Mouse (Mus musculus): ENCODE data around the gene Chsy1.

Gene Chsy1

DNA sequence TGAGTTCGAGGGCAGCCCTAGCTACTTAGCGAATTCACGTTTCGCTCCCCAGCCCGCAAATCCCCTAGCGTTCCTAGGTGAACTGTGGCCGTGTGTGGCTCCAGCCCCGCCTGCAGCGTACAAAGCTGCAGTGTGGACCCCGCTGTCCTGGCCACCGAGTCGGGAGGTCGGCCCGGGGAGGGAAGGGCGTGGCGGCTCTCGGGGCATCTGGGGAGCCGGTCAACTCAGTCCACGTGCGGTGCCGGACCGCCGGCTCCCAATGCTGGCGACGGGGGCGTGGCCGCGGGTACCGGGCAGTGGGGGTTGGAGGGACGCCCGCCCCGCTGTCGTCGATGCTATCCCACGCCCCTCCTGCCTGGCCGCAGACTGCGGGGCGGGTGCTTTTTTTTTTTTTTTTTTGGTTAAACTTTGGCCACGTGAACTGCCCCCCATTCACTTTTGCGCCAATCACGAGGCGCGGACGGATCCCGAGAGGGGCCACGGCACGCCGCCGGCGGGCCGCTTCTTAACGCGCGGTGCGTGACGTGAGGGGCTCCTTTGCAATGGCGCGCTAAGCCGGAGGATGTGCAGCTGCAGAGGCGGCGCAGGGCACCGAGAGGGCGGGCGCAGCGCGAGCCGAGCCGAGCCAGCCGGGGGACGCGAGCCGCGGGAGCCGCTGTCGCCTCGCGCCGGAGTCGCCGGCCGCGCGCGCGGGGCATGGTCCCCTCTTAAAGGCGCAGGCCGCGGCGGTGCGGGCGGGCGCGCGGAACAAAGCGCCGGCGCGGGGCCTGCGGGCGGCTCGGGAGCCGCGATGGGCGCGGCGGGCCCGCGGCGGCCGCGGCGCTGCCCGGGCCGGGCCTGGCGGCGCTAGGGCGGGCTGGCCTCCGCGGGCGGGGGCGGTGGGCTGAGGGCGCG lies at the start of gene Chsy1:
Chsy1 (plus strand) TSS at position 555 of the 894 bp plus-strand sequence.
- DNase-seq = peak; percentile 89 to 91

DNA sequence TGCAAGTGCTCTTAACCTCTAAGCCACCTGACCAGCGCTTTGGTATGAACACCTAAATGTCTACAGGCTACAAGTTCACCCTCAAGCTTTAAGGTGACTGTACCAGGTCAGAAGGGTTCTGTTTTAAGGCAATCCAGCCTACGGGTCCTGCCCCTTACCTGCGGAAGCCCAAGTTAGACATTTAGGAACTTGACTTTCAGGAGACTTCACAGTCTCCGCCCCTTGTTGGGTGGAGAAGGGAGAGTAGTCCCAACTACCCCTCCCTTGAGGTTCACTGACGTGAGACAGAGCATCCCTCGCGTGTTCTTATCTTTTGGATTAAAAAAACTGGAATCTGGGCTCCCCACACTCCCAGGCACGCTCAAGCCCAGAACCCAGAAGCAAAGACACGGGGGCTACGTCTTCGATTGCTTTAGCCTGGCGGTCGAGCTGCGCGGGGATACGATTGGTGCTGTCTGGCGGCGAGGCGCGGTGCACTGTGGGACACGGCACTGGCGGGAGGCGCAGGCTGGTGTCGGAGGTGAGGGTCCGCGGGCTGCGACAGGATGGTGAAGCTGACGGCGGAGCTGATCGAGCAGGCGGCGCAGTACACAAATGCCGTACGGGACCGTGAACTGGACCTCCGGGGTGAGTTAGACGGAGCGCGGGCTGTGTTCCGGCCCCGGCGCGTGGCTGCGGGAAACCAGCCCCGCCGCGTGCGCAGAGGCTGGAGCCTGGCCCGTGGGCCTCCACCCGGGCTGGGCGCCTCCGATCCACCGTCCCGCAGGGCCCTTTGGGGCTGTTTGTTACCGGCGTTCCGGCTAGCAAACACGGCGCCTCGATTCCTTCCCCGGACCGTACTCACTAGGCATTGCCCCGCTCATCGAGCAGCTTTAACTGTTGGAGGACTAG lies 49.0 kb upstream of the Chsy1 start:
- DNase-seq = peak; percentile 92

DNA sequence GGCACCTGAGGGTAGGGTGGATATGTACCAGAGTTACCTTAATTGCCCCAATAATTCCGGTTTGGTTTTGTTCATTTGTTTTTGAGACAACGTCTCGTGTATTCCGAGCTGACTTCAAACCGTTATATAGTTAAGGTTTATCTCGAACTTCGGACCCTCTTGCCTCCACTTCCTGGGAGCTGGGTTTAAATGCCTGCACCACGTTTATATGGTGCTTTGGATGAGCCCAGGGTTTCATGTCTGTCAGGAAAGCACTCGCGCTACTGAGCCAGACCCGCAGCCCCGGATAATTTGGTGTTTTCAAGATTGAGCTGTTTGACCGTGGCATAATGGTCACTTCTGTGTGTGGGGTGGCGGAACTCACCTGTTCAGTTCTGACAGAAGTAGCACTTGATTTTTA lies 48.3 kb upstream of the Chsy1 start:
- DNase-seq = no peak

DNA sequence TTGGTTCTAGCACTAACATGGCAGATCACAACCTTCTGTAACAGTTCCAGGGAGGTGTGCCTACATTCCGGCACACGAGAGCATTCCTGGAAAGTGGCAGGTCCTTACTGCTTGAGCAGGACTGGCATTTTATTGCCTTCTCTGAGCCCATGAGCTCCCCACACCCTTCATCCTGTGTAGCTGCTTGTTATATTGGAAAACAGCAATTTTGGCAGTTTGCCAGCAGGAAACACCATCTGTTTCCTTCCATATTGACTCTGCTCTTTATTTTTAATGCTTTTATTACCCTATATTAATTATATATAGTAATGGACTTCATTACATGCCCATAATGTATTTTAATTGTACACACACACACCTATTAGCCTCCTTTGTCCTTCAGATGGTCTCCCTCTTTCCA lies 32.9 kb upstream of the Chsy1 start:
- peak in 1 of 2 experiments; percentile 50 for DNase-seq

DNA sequence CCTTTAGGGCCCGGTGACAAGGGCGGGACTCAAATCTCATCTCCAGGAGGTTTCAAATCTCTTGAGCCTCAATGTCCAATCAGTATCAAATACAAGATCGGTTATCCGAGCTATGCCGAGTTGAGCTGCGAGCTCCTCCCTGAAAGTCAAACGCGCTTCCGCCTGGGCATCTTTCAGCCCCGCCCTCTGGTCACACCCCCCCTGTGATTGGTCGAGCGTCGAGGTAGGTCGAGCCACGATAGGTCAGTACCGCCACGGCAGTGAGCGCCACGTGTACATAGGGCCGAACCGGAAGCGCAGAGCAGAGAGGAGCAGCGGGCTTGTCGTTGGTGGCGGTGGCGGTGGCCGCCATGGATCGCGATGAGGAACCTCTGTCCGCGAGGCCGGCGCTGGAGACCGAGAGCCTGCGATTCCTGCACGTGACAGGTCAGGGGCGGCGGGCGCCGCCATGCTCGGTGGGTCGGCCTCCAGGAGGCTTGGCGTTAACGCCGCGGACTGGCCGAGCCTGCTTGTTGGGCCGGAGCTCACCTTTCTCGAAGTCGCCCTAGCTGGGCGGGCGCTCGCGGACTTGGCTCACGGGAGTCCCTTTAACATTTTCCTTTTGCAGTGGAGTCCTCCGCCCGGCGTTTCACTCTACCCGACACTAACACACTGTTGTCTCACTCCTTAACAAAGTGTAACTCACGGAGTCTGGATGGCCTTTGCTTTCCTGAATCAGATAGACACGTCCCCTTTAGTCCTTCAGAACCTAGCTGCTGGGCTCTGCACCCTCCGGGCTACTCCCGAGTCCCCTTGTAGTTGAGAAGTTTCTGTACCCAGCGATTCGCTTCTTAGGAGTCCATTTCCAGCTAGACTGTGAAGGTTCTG lies 29.7 kb upstream of the Chsy1 start, which contains the start of gene Selenos:
Selenos (plus strand) TSS at position 286 of the 867 bp plus-strand sequence.
- DNase-seq = peak; percentile 95 to 97

DNA sequence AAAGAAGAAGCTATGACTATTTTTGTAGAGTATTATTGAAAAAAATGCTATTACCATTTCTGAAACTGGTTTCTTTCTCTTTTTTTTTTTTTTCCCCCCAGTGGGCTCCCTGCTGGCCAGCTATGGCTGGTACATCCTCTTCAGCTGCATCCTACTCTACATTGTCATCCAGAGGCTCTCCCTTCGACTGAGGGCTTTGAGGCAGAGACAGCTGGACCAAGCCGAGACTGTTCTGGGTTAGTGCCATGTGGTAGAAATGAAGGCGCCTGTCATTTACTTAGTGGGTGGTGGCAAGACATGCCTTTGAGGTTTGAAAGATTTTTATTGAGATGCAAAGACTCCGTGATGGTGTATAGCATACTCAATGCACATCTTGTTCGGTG lies 29.1 kb upstream of the Chsy1 start:
- DNase-seq = peak in 1 of 2 experiments; percentile 33

DNA sequence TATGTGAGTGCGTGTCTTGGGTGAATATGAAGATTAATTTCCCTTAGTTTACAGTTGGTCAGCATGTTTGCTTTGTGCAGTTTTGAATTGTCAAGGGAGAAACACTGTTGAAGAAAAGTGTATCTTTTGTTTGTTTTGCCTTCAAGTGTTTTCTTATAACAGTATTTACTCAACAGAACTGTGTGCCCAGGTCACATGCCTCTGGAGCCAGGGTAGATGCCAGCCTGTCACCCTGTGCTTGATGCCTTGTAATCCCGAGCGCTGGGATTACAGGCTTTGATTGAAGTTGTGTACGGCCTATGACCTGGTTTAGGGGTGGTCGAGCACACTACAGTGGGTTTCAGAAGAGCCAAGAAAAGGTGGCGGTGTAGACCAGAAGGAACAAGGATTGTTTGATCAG lies 25.6 kb upstream of the Chsy1 start:
- no peak for DNase-seq

DNA sequence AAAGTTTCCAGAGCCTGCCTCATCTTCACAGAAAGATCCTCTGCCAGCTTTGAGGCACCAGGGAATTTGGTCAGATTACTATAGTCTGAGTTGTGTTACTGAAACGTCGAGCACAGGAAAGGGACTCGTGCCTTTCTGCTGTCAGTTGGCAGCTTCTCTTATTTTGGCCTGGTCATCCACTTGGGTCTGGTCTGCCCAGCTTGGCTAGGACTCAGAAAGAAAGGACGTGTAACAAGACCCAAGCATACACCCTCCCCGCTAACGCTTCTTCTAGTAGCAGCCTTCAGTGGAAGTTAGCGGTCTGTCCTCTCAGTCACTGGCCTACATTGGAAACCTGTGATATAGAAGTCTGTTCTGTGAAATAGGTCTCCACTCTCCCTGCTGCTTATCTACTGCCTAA lies 24.8 kb upstream of the Chsy1 start:
- no peak for DNase-seq

DNA sequence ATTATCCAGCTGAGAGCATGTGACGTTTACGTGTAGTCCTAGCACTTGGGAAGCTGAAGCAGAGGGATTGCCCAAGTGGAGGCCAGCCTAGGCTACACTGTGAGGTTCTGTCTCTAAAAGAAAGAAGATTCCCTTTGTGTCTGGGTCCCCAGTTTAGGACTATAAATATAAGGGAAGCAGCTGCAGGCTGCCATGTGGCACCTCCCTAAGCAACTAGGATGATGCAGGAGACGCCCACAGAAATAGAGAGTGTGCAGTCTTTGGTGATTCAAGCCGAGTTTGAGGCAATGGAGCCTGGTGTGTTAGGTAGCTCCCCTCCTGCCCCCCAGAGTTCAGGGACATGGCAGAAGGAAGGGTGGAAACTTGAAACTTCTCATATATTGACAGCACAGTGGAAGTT lies 21.7 kb upstream of the Chsy1 start:
- DNase-seq = no peak

DNA sequence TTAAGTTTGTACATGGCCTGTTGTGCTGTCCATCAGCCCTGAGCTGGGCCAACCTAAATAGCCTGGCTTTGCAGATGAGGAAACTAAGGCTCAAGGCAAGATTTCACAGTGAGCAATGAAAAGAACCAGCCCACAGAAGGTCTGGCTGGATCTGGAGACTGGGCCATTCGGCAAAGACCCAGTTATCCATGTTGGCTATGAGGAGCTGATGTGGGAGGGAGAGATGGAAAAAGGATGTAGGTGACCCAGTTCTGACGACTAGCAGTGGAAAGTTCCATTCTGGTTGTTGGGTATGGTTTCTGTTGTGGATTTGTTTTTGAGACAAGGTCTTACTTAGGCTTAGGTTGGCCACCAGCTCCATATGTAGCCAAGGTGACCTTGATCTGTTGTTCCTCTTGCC lies 21.2 kb upstream of the Chsy1 start:
- DNase-seq = no peak

DNA sequence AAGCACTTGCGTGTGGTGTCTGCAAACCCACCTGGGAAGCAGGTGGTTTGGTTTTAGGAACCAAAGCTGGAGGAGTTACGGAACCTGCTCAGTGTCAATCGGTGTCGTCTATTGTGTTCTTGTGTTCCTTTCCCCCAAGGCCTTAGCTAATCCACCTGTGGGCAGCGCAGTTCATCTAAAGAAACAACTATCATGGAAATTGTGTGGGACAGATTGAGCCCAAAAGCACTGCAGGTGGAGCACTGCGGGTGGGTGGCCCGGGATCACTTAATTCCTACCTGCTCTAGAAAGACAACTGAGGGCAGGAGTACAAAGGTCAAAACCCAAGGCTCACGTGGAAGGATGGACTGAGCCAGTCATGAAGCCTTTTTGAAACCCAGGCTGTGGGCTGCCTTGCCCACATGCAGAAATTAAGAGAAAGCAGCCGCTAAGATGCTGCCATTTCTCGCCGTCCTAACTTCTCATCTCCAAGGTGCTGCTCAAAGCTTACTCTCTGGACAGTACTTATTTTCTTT lies 18.6 kb upstream of the Chsy1 start:
- no peak for DNase-seq

DNA sequence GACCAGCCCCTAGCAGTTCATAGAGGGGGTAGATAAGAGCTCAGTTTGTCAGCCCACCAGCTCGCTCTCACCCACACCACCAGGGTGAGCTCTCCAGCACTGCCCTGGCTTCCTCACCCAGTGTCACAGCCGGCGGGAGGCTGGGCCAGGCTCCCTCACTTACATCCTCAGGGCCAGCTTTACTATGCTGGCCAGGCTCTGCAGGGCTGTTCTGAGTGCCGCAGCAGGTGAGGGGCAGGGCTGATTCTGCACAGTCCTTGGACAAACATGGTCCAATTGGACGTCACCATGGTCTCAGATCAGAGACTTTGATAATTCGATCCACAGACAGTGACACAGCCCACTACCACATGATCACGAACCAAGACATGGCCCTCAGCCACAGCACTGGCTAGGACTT lies 17.8 kb upstream of the Chsy1 start:
- no peak for DNase-seq

DNA sequence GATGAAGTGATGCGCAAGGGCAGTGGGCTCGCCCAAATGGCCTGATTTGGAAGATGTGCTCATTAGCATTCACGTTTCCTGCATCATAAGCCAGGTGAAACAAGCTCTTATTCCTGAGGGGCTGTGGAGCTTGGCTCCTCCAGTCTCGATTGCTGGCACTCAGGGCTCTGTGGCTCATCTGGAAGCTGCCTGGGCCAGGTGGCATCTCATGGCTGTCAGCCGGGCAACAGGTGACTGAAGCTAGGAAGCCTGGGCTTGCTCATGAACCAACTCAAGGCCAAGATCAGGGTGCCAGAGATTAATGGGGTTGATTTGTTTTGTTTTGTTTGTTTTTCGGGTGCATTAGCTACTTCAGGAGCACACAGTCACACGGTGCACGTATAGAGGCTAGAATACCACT lies 16.7 kb upstream of the Chsy1 start:
- peak; percentile 71 to 76 for DNase-seq

DNA sequence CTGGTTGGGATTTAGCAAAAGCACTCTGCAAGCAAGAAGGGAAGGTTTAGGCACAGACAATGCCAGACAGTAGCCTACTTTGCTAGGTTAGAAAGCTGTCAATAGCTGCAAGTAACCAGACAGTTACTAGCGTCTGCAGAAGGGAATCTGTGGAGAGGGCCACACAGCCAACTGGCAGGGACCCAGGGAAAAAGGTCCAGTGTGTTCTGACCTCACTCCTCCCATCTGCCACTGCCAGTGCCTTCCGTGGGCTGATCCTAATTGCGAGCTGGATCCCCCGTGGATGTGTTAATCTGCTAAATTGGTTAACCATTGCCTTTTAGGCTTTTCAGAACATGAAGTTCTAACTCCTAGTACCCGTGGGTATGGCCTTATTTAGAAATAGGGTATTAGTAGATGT lies 15.2 kb upstream of the Chsy1 start:
- peak; percentile 75 to 85 for DNase-seq

DNA sequence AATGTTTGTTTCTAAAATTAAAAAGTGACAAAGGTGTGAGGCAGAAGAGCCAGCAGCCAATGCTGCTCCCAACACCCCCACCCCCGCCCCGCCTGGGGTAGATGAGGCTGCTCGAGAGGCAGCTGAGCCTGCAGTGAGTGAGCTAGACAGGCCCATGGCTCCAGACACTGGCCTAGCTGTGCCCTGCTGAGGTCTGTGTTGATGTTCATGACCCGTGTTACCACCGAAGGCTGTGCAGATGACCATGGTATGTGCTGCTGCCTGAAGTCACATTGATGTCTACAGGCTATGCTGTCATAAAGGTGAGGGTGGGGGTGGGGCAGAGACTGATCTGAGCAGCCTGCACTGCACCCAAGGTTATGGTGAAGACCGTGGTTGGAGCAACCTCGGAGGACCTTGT lies 10.5 kb upstream of the Chsy1 start:
- DNase-seq = no peak

DNA sequence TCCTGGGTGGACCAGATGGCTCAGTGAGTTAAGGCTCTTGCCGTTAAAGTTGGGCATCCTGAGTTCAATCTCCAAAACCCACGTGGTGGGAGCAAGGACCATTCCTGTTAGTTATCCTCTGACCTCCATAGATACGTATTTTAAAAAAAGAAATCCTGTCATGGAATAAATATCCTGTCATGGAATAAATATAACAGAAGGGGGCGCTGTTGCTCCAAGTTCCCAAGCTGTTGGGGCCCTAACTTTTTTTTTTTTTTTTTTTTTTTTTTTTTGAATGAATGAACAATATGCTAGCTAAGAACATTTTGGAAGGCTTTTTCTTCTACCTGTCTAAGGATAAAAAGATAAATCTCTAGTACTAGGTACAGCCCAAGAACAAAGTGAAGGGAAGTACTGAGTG lies 7.4 kb upstream of the Chsy1 start:
- peak; percentile 54 to 62 for DNase-seq

DNA sequence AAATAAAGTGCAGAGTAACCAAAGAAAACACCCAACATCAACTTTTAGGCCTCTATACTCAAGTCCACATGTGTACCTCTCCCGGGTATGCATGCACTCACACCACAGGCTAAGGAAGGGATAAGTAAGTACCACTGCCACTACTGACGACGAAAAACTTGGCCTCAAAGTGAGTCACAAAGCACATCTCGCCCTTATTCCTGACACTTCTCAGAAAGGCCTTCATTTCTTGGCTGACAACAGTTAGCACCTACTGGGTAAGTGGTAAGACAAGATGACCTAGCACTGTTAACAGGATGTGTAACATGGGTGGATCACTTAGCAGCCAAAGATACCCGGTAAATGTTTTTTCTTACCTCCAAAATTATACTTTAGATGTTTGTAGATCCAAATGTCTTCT lies 4.8 kb upstream of the Chsy1 start:
- no peak for DNase-seq

DNA sequence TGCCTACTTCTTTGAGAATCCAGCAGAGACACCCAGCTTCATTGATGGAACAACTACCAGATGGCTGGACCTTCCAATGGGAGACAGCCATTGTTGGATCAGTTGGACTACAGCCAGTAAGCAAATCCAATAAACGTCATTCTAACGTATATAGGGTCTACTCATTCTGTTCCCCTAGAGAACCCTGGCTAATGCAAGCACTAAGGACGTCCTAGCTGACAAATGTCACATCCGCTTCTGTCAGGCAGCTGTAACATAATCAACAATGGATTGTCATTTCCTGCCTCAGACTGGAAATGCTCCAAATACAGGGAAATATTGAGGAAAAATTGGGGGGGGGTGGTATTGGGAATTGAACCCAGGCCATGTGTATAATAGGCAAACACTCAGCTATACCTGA lies 3.5 kb upstream of the Chsy1 start:
- no peak for DNase-seq

DNA sequence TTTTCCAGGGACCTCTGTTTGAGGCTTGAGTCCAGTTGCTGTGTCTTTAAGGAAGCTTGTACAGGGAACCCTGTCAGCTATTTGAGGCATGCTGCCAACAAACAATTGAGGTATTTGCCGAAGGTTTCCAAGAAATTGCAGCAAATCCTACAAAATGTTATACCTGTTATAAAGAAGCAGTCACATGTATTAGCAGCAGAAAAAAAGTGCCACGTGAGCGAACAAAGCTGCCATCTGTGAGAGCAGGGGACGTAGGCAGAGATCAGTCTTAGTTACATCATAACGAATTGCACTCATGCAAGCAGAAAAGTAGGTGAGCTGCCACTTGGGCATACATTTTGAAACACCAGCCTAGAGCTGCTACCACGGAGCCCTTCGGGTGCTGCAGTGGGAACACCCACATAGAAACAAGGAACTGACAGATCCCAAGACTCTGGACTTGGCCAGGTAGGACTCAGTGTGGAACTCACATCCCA lies 2.7 kb upstream of the Chsy1 start:
- DNase-seq = no peak

DNA sequence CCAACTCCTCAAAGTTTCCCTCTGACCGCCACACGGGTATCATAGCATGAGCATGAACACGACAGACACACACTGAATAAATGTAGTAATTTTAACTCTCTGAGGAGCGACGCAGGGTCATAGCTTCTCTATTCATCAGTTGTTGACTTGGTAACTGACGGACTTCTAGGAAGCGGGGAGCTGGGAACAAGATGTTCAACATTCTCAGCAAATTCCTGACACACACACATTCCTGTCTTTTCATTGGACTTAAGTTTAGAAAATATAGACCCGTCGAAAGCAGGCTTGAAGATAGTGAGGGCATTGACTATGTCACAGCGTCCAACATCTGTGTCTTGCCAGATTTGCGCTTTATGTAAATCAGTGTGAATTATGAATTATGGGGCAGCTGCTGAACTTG lies 2.1 kb upstream of the Chsy1 start:
- DNase-seq = no peak

DNA sequence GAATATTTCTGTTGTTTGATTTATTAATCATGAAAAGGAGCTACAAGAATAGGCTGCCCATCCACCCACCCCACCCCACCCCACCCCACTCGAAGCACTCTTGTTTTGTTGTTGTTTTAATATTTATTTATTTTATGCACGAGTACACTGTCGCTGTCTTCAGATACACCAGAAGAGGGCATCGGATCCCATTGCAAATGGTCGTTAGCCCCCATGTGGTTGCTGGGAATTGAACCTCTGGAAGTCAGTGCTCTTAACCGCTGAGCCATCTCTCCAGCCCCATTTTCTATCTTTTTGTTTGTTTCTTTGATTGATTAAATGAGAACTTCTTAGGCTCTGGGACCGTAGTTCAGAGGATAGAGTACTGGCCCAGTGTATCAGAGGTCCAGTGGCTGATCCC lies 1.4 kb upstream of the Chsy1 start:
- peak; percentile 49 to 56 for DNase-seq

DNA sequence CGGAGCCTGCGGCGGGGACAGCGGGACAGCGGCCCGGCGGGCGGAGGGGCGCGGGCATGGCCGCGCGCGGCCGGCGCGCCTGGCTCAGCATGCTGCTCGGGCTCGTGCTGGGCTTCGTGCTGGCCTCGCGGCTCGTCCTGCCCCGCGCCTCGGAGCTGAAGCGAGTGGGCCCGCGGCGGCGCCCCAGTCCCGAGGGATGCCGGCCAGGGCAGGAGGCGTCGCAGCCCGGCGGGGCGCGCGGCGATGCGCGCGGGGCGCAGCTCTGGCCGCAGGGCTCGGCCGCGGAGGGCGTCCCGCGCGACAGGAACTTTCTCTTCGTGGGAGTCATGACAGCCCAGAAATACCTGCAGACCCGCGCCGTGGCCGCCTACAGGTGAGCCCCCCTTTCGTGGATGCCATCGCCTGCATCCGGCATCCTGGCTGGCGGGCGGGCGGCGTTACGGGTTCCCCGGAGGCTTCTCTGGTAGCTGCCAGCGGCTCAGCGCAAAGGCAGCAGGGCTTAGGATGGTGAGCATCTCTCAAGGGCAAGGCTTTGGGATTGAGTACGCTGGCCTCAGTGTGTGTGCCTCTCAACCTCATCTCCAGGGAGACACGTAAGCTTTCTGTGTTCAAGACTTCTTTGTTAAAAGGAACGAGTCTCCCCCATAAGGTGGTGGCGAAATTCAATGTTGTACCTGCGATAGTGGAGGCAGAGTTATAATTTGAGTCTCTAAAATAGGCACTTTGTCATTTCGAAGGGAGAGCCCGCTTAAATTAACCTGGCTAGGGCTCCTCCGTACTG lies 730 bp downstream of the Chsy1 start:
- DNase-seq = peak; percentile 50 to 60
